In genomic region chr4:155360856-155361255, GRCm38 (mm10) we compare ENCODE assay signal across 7 mouse cellular contexts. TPM values are rescaled to one million over a fixed set of nuclear protein-coding genes. Genes with fewer than 3 reads are reported as not detected.
A peak's percentile ranks its signal among the peaks of the same experiment; 100 is the strongest.
DNase-seq lines count a peak whose midpoint lies in the region; ATAC-seq and TF ChIP-seq lines count a peak whose summit lies in the region.

No protein-coding gene starts in this region.

- DNase-seq in urinary bladder, postnatal 14 days (ENCODE audit: low spot score), result peak; percentile 44
- no peak for DNase-seq in urinary bladder, adult 2 months (ENCODE audit: low spot score)
- DNase-seq in forebrain, embryonic 14.5 days (ENCODE audit: low spot score), result no peak
- DNase-seq in left cerebral cortex, adult 11 months (ENCODE audit: low spot score), result no peak
- no peak for DNase-seq in c-Kit-positive CD71-positive TER-119-positive erythroid progenitor cells, embryonic 14.5 days (ENCODE audit: low spot score)

- no peak for TF ChIP-seq CTCF in small intestine, adult 2 months (IDR thresholded peaks at IDR 0.05; ENCODE audit: extremely low read depth, insufficient read length, insufficient replicate concordance, low read depth, low read length)

- H3K9ac ChIP-seq in forebrain, embryonic 14.5 days (ENCODE audit: low read length), result no peak overlapping the region
- H3K9ac ChIP-seq in limb, embryonic 13.5 days, result 0 out of 2 replicates have a peak overlapping the region, but pooled peaks have one; percentile 40

- H3K27ac ChIP-seq in forebrain, embryonic 14.5 days (ENCODE audit: low read depth, low read length), result no peak overlapping the region
- no peak overlapping the region for H3K27ac ChIP-seq in limb, embryonic 13.5 days
- peak overlapping the region; percentile 99 for H3K27ac ChIP-seq in small intestine, adult 2 months (ENCODE audit: insufficient read depth, low read depth, low read length)

- H3K9me3 ChIP-seq in forebrain, embryonic 14.5 days (replicated peaks; ENCODE audit: control insufficient read depth, low read length), result no peaks in the 10 kb centered on the region
- H3K9me3 ChIP-seq in limb, embryonic 13.5 days, result no peaks in the 10 kb centered on the region

- TF ChIP-seq POLR2A in small intestine, adult 2 months (IDR thresholded peaks at IDR 0.05; ENCODE audit: low read depth, low read length), result no peak

- H3K36me3 ChIP-seq in forebrain, embryonic 14.5 days (ENCODE audit: control insufficient read depth, insufficient read depth, low read length), result no peaks in the 10 kb centered on the region
- H3K36me3 ChIP-seq in limb, embryonic 13.5 days, result no peaks in the 10 kb centered on the region
- H3K36me3 ChIP-seq in small intestine, adult 2 months (ENCODE audit: control insufficient read depth, insufficient read depth, low read length), result 0 out of 2 replicates have a peak, but pooled peaks cover 2% of the 10 kb centered on the region

- H3K4me3 ChIP-seq in forebrain, embryonic 14.5 days (ENCODE audit: low read depth, low read length), result peak overlapping the region; percentile 31
- peak overlapping the region; percentile 50 for H3K4me3 ChIP-seq in limb, embryonic 13.5 days
- H3K4me3 ChIP-seq in small intestine, adult 2 months (ENCODE audit: low read depth, low read length), result peak overlapping the region; percentile 70

- peak overlapping the region; percentile 51 for H3K4me2 ChIP-seq in forebrain, embryonic 14.5 days (ENCODE audit: low read length)
- H3K4me2 ChIP-seq in limb, embryonic 13.5 days (replicated peaks), result peak overlapping the region; percentile 69

- ATAC-seq in forebrain, embryonic 14.5 days, result no peak
- ATAC-seq in limb, embryonic 13.5 days (ENCODE audit: low FRiP score, low read depth), result no peak

- peaks cover 53% of the 10 kb centered on the region for H3K27me3 ChIP-seq in forebrain, embryonic 14.5 days (replicated peaks; ENCODE audit: control insufficient read depth, insufficient read depth, low read length)
- peaks cover 93% of the 10 kb centered on the region for H3K27me3 ChIP-seq in limb, embryonic 13.5 days
- H3K27me3 ChIP-seq in small intestine, adult 2 months (ENCODE audit: control insufficient read depth, insufficient read depth, low read length), result no peaks in the 10 kb centered on the region

- WGBS in forebrain, embryonic 14.5 days, result under 1% methylated on average over 41 of the region's 42 CpGs
- WGBS in limb, embryonic 13.5 days, result 1% methylated on average over 42 of the region's 42 CpGs
- WGBS in small intestine, adult 2 months, result 1% methylated on average over 42 of the region's 42 CpGs

- no peaks in the 10 kb centered on the region for H3K4me1 ChIP-seq in forebrain, embryonic 14.5 days (ENCODE audit: control insufficient read depth, insufficient read depth, low read length)
- H3K4me1 ChIP-seq in limb, embryonic 13.5 days, result peaks cover 15% of the 10 kb centered on the region
- H3K4me1 ChIP-seq in small intestine, adult 2 months (ENCODE audit: control insufficient read depth, insufficient read depth, insufficient read length, low read length), result peaks cover 11% of the 10 kb centered on the region

RNA-seq across cellular contexts. Expression of gene Prkcz, which starts 0.3 kb away (rescaled TPM):
- polyA plus RNA-seq in urinary bladder, adult 2 months (2012; rRNA removed), result 16.3 and 17.3 TPM in 2 replicates
- 45.4 and 52.5 TPM in 2 replicates for polyA plus RNA-seq in forebrain, embryonic 14.5 days (2014; fragmentation: Nextera tagmentation; extraction: Ambion mirVana)
- polyA plus RNA-seq in limb, embryonic 13.5 days (2015; fragmentation: Nextera tagmentation; extraction: Ambion mirVana), result 7.2 and 9.2 TPM in 2 replicates
- 22.1 and 73.8 TPM in 2 replicates for polyA plus RNA-seq in small intestine, adult 2 months (2012; rRNA removed)

RNA-seq across cellular contexts. Expression of gene Gabrd, which starts 37.1 kb away (rescaled TPM):
- polyA plus RNA-seq in urinary bladder, adult 2 months (2012; rRNA removed), result 0.53 and 0.74 TPM in 2 replicates
- 1.2 and 1.7 TPM in 2 replicates for polyA plus RNA-seq in forebrain, embryonic 14.5 days (2014; fragmentation: Nextera tagmentation; extraction: Ambion mirVana)
- 0.15 and 0.29 TPM in 2 replicates for polyA plus RNA-seq in limb, embryonic 13.5 days (2015; fragmentation: Nextera tagmentation; extraction: Ambion mirVana)
- 0.55 and 1.3 TPM in 2 replicates for polyA plus RNA-seq in small intestine, adult 2 months (2012; rRNA removed)

RNA-seq across cellular contexts. Expression of gene Cfap74, which starts 48.1 kb away (rescaled TPM):
- polyA plus RNA-seq in urinary bladder, adult 2 months (2012; rRNA removed), result 2.4 and 2.5 TPM in 2 replicates
- polyA plus RNA-seq in forebrain, embryonic 14.5 days (2014; fragmentation: Nextera tagmentation; extraction: Ambion mirVana), result 3.9 and 4.5 TPM in 2 replicates
- 5.6 and 6.1 TPM in 2 replicates for polyA plus RNA-seq in limb, embryonic 13.5 days (2015; fragmentation: Nextera tagmentation; extraction: Ambion mirVana)
- 0.11 and 1.4 TPM in 2 replicates for polyA plus RNA-seq in small intestine, adult 2 months (2012; rRNA removed)
